Mouse (Mus musculus) embryonic fibroblast, embryonic 13.5 days (primary cell): ENCODE data around the gene Slc4a4.

Experiments used
- CTCF ChIP-seq: IDR thresholded peaks from 2 replicates; pipeline ENCODE4 v1.5.1; 2011; ENCODE audit warnings: mild to moderate bottlenecking, control low read depth, low read length, moderate library complexity, borderline replicate concordance; ENCODE audit not compliant: insufficient read depth
- POLR2A ChIP-seq: IDR thresholded peaks from 2 replicates; pipeline ENCODE4 v1.6.1; 2011; ENCODE audit warnings: low read depth, mild to moderate bottlenecking, control low read depth, low read length, moderate library complexity

DNA sequence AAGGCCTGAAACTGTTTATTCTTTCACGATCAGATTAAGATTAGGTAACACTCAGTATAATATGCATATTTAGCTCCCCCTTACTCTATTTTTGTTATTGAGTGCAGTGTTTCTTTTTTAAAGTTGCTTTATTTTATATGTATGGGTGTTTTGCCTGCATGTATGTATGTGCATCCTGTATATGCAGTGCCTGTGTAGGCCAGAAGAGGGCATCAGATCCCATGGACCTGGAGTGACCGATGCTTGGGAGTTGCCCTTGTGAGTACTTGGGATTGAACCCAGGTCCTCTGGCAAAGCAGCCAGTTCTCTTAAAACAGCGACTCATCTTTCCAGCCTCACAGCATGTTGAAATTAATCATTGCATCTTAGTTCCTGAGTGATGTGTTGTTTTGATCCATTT is 21.0 kb downstream of the Slc4a4 start:
- no peak for TF ChIP-seq CTCF
- no peak for TF ChIP-seq POLR2A
